Comparison of ENCODE assay signal across 23 mouse cellular contexts in genomic region chr5:151296244-151296643, GRCm38 (mm10).
DNase-seq lines count a peak whose midpoint lies in the region; ATAC-seq and TF ChIP-seq lines count a peak whose summit lies in the region.
"Had no signal": no experiment of that assay in that cellular context is flagged by ENCODE, and none has a peak within 500 bp of the region (broad histone marks: within the 10 kb centered on the region; RNA-seq: fewer than 3 reads in every experiment).

No protein-coding gene starts in this region.

- no peak overlapping the region for H3K9ac ChIP-seq in liver, adult 2 months (ENCODE audit: low read depth, low read length)
- no peak overlapping the region for H3K9ac ChIP-seq in liver, embryonic 11.5 days (ENCODE audit: low read depth, low read length)
- H3K9ac ChIP-seq in intestine, embryonic 15.5 days, result no peak overlapping the region
- H3K9ac ChIP-seq in stomach, embryonic 14.5 days (replicated peaks; ENCODE audit: low read depth, low read length), result no peak overlapping the region
- no peak overlapping the region for H3K9ac ChIP-seq in stomach, postnatal 0 days (ENCODE audit: low read length)
- H3K9ac ChIP-seq: forebrain, embryonic 12.5 days; forebrain, embryonic 15.5 days; hindbrain, embryonic 14.5 days had no signal

- no peaks in the 10 kb centered on the region for H3K27me3 ChIP-seq in liver, adult 2 months (ENCODE audit: control insufficient read depth, insufficient read depth, low read length)
- no peaks in the 10 kb centered on the region for H3K27me3 ChIP-seq in liver, embryonic 11.5 days (replicated peaks; ENCODE audit: control insufficient read depth, insufficient read depth, low read length)
- no peaks in the 10 kb centered on the region for H3K27me3 ChIP-seq in intestine, embryonic 15.5 days (replicated peaks)
- no peaks in the 10 kb centered on the region for H3K27me3 ChIP-seq in stomach, embryonic 14.5 days (ENCODE audit: control insufficient read depth, insufficient read depth, low read length)
- H3K27me3 ChIP-seq in stomach, postnatal 0 days (ENCODE audit: control insufficient read depth, insufficient read depth, low read length), result no peaks in the 10 kb centered on the region
- H3K27me3 ChIP-seq: forebrain, embryonic 12.5 days; forebrain, embryonic 15.5 days; Patski had no signal

- H3K4me1 ChIP-seq in liver, adult 2 months (ENCODE audit: control insufficient read depth, insufficient read depth, low read length), result peaks cover 6% of the 10 kb centered on the region
- H3K4me1 ChIP-seq in liver, embryonic 11.5 days (replicated peaks; ENCODE audit: control insufficient read depth, insufficient read depth, low read length), result no peaks in the 10 kb centered on the region
- H3K4me1 ChIP-seq in intestine, embryonic 15.5 days (replicated peaks), result no peaks in the 10 kb centered on the region
- H3K4me1 ChIP-seq in stomach, embryonic 14.5 days (ENCODE audit: control insufficient read depth, insufficient read depth, low read length), result peaks cover 3% of the 10 kb centered on the region; the same call in 1 of the 2 replicates
- H3K4me1 ChIP-seq in stomach, postnatal 0 days (replicated peaks; ENCODE audit: control insufficient read depth, insufficient read depth), result no peaks in the 10 kb centered on the region
- H3K4me1 ChIP-seq: forebrain, embryonic 12.5 days; forebrain, embryonic 15.5 days; hindbrain, embryonic 10.5 days had no signal

- intact Hi-C loops in left cerebral cortex, postnatal 36 days (cut with DNase I), result no loop called here

- H3K4me2 ChIP-seq in liver, embryonic 11.5 days, result no peak overlapping the region
- H3K4me2 ChIP-seq in intestine, embryonic 15.5 days (replicated peaks), result no peak overlapping the region
- no peak overlapping the region for H3K4me2 ChIP-seq in stomach, embryonic 14.5 days (replicated peaks; ENCODE audit: low read depth, low read length)
- H3K4me2 ChIP-seq in stomach, postnatal 0 days (replicated peaks; ENCODE audit: low read depth), result no peak overlapping the region
- H3K4me2 ChIP-seq: forebrain, embryonic 12.5 days; forebrain, embryonic 15.5 days; heart, embryonic 11.5 days; hindbrain, embryonic 14.5 days had no signal

- no peak for TF ChIP-seq EP300 in stomach, postnatal 0 days (optimal IDR thresholded peaks at IDR 0.05)

- DNase-seq in liver, adult 2 months (ENCODE audit: extremely low read depth, low read depth, low spot score), result peak; percentile 59
- no peak for DNase-seq in liver, embryonic 11.5 days (ENCODE audit: low spot score)
- peak; percentile 53 for DNase-seq in stomach, postnatal 0 days (ENCODE audit: low spot score)
- no peak for DNase-seq in frontal cortex, postnatal 25 days (ENCODE audit: low spot score in 2 of 2)
- DNase-seq in Muller cell, postnatal 12 days (ENCODE audit: inconsistent ontology term), result no peak
- DNase-seq in left cerebral cortex, postnatal 36 days (ENCODE audit: low spot score in 2 of 2), result no peak
- DNase-seq: adrenal gland, postnatal 10 days; adrenal gland, postnatal 36 days; cerebellum, adult 18-20 months; cerebellum, adult 9-10 months; cerebellum, postnatal 14 days; gastrocnemius, adult 2 months; gastrocnemius, postnatal 14 days; heart, adult 11 months; heart, postnatal 36 days had no signal

- H3K4me3 ChIP-seq in liver, adult 2 months (ENCODE audit: insufficient read depth, low read depth, low read length), result no peak overlapping the region
- no peak overlapping the region for H3K4me3 ChIP-seq in liver, embryonic 11.5 days (ENCODE audit: low read depth, low read length)
- H3K4me3 ChIP-seq in intestine, embryonic 15.5 days (replicated peaks), result no peak overlapping the region
- H3K4me3 ChIP-seq in stomach, embryonic 14.5 days (ENCODE audit: low read depth, low read length), result no peak overlapping the region
- H3K4me3 ChIP-seq in stomach, postnatal 0 days (ENCODE audit: low read depth, low read length), result no peak overlapping the region
- H3K4me3 ChIP-seq: forebrain, embryonic 12.5 days; forebrain, embryonic 15.5 days; gastrocnemius, adult 2 months; hindbrain, embryonic 10.5 days had no signal

- H3K36me3 ChIP-seq in liver, adult 2 months (ENCODE audit: control insufficient read depth, insufficient read depth, low read length), result no peaks in the 10 kb centered on the region
- no peaks in the 10 kb centered on the region for H3K36me3 ChIP-seq in liver, embryonic 11.5 days (ENCODE audit: control insufficient read depth, insufficient read depth, low read length)
- H3K36me3 ChIP-seq in intestine, embryonic 15.5 days, result no peaks in the 10 kb centered on the region
- H3K36me3 ChIP-seq in stomach, embryonic 14.5 days (ENCODE audit: control insufficient read depth, insufficient read depth, low read length), result no peaks in the 10 kb centered on the region
- no peaks in the 10 kb centered on the region for H3K36me3 ChIP-seq in stomach, postnatal 0 days (ENCODE audit: control insufficient read depth, insufficient read depth, low read length)
- H3K36me3 ChIP-seq: forebrain, embryonic 12.5 days; forebrain, embryonic 15.5 days; hindbrain, embryonic 10.5 days had no signal

- no peaks in the 10 kb centered on the region for H3K9me3 ChIP-seq in liver, embryonic 11.5 days (ENCODE audit: control insufficient read depth, low read length)
- H3K9me3 ChIP-seq in intestine, embryonic 15.5 days, result no peaks in the 10 kb centered on the region
- no peaks in the 10 kb centered on the region for H3K9me3 ChIP-seq in stomach, embryonic 14.5 days (ENCODE audit: control insufficient read depth, low read depth, low read length)
- no peaks in the 10 kb centered on the region for H3K9me3 ChIP-seq in stomach, postnatal 0 days (ENCODE audit: control insufficient read depth, low read length)
- H3K9me3 ChIP-seq: forebrain, embryonic 15.5 days; hindbrain, embryonic 10.5 days had no signal

- ATAC-seq in liver, embryonic 11.5 days (replicated peaks; ENCODE audit: low FRiP score), result no peak
- peak; percentile 74 for ATAC-seq in intestine, embryonic 15.5 days
- ATAC-seq in stomach, embryonic 14.5 days (ENCODE audit: insufficient number of reproducible peaks, insufficient read depth, low FRiP score, low read depth), result peak; percentile 56; the same call in 1 of the 2 replicates
- peak; percentile 90 for ATAC-seq in stomach, postnatal 0 days (ENCODE audit: low FRiP score, low TSS enrichment)
- ATAC-seq: forebrain, embryonic 15.5 days; Patski had no signal

- H3K79me2 ChIP-seq in liver, adult 2 months (ENCODE audit: control insufficient read depth, insufficient read depth, low read length), result no peaks in the 10 kb centered on the region

- no peak for TF ChIP-seq POLR2A in liver, adult 2 months (IDR thresholded peaks at IDR 0.05; ENCODE audit: extremely low read depth, insufficient read depth, low read length)

- TF ChIP-seq CTCF in liver, adult 2 months (IDR thresholded peaks at IDR 0.05; ENCODE audit: low read depth, low read length), result no peak
- peak; percentile 30; the same call in 1 of the 2 replicates for TF ChIP-seq CTCF in stomach, postnatal 0 days (IDR thresholded peaks at IDR 0.05; ENCODE audit: low read depth)

- WGBS in liver, adult 2 months, result 22% methylated on average over 4 of the region's 4 CpGs
- 73% methylated on average over 4 of the region's 4 CpGs for WGBS in liver, embryonic 11.5 days
- WGBS in intestine, embryonic 15.5 days, result 36% methylated on average over 4 of the region's 4 CpGs
- WGBS in stomach, embryonic 14.5 days, result 49% methylated on average over 4 of the region's 4 CpGs
- WGBS in stomach, postnatal 0 days, result 37% methylated on average over 4 of the region's 4 CpGs

- H3K27ac ChIP-seq in liver, adult 2 months (replicated peaks; ENCODE audit: insufficient read depth, low read depth, low read length), result no peak overlapping the region
- no peak overlapping the region for H3K27ac ChIP-seq in liver, embryonic 11.5 days (ENCODE audit: low read depth, low read length)
- no peak overlapping the region for H3K27ac ChIP-seq in intestine, embryonic 15.5 days
- H3K27ac ChIP-seq in stomach, embryonic 14.5 days (ENCODE audit: low read length), result no peak overlapping the region
- no peak overlapping the region for H3K27ac ChIP-seq in stomach, postnatal 0 days (replicated peaks)
- H3K27ac ChIP-seq: forebrain, embryonic 12.5 days; forebrain, embryonic 15.5 days; gastrocnemius, adult 2 months; hindbrain, embryonic 10.5 days; hindbrain, embryonic 14.5 days had no signal

Comparison
In these comparisons a context has a peak if more than half of its experiments do, and no peak if none do; other contexts are left out.
1. DNase-seq: peak in liver, adult 2 months (single experiment) and stomach, postnatal 0 days (single experiment); none in liver, embryonic 11.5 days (single experiment), frontal cortex, postnatal 25 days (0 of 2), Muller cell, postnatal 12 days (single experiment) and left cerebral cortex, postnatal 36 days (0 of 2).